Mouse (Mus musculus): Measurements from ENCODE around the gene Mex3a. TPM values are rescaled to one million over a fixed set of nuclear protein-coding genes. Genes with fewer than 3 reads are reported as not detected.

Mex3a gene
- polyA plus RNA-seq, 1 experiment from 2014 or later, result 28.6 TPM

DNA sequence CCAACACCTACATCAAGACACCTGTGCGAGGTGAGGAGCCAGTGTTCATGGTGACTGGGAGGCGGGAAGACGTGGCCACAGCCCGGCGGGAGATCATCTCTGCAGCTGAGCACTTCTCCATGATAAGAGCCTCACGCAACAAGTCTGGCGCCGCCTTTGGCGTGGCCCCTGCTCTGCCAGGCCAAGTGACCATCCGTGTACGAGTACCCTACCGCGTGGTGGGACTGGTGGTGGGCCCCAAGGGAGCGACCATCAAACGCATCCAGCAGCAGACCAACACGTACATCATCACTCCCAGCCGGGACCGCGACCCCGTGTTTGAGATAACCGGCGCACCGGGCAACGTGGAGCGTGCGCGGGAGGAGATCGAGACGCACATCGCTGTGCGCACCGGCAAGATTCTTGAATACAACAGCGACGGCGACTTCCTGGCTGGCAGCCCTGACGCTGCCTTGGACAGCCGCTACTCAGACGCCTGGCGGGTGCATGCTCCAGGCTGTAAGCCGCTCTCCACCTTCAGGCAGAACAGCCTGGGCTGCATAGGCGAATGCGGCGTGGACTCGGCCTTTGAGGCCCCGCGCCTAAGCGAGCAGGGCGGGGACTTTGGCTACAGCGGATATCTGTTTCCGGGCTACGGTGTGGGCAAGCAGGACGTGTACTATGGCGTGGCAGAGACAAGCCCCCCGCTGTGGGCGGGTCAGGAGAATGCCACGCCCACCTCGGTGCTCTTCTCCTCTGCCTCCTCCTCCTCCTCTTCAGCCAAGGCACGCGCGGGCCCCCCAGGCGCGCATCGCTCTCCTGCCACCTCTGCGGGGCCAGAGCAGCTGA, 4.1 kb downstream of the Mex3a start:
- Histone ChIP-seq H3K4me3 (ENCODE audit: low read depth, low read length) (peak overlapping the region; percentile 60), H3K4me1 (ENCODE audit: control insufficient read depth, insufficient read depth, low read length) (peaks cover 58% of the 10 kb centered on the region), H3K9ac (ENCODE audit: low read depth, low read length) (peak overlapping the region; percentile 51), H3K36me3 (ENCODE audit: control insufficient read depth, insufficient read depth, low read length) (peaks cover 28% of the 10 kb centered on the region), H3K9me3 (replicated peaks; ENCODE audit: control insufficient read depth, low read length, poor library complexity, severe bottlenecking) (no peaks in the 10 kb centered on the region), H3K4me2 (ENCODE audit: low read length) (peak overlapping the region; percentile 93), H3K27ac (ENCODE audit: low read length) (peak overlapping the region; percentile 23; the same call in 1 of the 2 replicates), H3K27me3 (ENCODE audit: control insufficient read depth, insufficient read depth, low read depth, low read length) (no peaks in the 10 kb centered on the region)
- WGBS, result 3% methylated on average over 63 of the region's 64 CpGs
- ATAC-seq, result no peak

DNA sequence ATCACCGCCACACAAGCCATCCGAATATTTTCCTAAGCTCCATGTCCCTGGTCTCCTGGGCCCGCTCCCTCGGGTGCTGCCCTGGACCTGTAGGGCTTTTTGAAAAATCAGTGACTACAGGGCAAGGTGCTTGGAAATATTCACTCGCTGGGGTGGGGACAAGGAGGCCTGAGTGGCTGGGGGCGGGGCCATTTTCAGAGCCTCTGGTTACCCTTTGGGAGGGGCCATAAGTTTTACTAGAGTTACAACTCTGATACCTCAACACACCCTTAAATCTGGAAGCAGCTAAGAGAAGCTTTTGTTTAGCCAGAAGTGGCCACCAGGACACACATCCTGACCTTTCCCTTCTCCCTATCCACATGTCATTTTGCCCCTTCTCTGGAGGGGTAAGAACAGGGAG, 5.0 kb downstream of the Mex3a start:
- peak overlapping the region; percentile 93; the same call in 1 of the 2 replicates for H3K4me2 ChIP-seq (ENCODE audit: low read length)
- 0 out of 2 replicates have a peak overlapping the region, but pooled peaks have one; percentile 9 for H3K27ac ChIP-seq (ENCODE audit: low read length)
- H3K36me3 ChIP-seq (ENCODE audit: control insufficient read depth, insufficient read depth, low read length), result peaks cover 28% of the 10 kb centered on the region
- peaks cover 61% of the 10 kb centered on the region for H3K4me1 ChIP-seq (ENCODE audit: control insufficient read depth, insufficient read depth, low read length)
- H3K9ac ChIP-seq (ENCODE audit: low read depth, low read length), result peak overlapping the region; percentile 51
- WGBS, result 56% methylated on average over 6 of the region's 6 CpGs
- H3K4me3 ChIP-seq (ENCODE audit: low read depth, low read length), result no peak overlapping the region; the same call in 1 of the 2 replicates
- H3K9me3 ChIP-seq (replicated peaks; ENCODE audit: control insufficient read depth, low read length, poor library complexity, severe bottlenecking), result no peaks in the 10 kb centered on the region
- no peak for ATAC-seq
- H3K27me3 ChIP-seq (ENCODE audit: control insufficient read depth, insufficient read depth, low read depth, low read length), result no peaks in the 10 kb centered on the region

DNA sequence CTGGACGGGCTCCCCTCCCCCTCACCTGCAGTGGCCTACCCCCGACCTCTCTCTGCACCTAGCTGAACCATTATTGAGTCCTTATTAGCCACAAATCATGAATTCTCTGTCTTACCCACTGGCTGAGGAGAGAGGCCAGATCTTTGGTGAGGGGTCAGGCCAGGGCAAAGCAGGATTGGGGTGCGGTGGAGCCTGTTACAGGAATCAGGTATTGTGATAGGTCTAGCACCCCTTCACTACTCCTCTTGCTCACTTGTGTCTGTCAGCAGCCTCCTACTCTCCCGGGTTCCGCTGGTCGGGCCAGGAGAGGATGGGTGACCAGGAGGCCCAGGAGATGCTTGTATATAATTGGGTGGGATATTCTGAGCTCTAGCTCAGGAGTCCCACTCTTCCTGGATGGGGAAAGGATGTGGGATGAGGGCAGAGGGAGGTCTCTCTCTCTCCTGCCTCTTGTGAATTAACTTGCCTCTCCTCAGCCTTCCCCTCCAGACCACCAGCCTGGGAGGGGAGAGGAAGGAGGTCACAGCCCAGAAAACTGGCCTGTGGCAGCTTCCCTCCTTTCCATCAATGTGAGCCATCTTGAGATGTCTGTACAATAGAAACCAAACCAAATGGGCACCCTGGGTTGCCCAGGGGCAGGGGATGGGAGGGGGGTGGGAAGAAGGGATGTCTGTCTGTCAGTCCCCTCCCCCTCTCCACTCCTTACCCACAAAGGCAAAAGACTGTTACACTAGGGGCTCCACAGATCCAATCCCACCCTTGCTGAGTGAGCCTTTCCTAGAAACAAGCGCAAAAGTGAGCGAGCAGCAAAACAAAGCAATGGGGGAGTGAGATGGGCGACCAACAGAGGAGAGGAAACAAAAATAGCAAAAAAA, 6.3 kb downstream of the Mex3a start:
- Histone ChIP-seq H3K36me3 (ENCODE audit: control insufficient read depth, insufficient read depth, low read length) (peaks cover 28% of the 10 kb centered on the region), H3K4me1 (ENCODE audit: control insufficient read depth, insufficient read depth, low read length) (peaks cover 61% of the 10 kb centered on the region), H3K4me3 (ENCODE audit: low read depth, low read length) (no peak overlapping the region), H3K27ac (ENCODE audit: low read length) (peak overlapping the region; percentile 53), H3K27me3 (ENCODE audit: control insufficient read depth, insufficient read depth, low read depth, low read length) (no peaks in the 10 kb centered on the region), H3K9ac (ENCODE audit: low read depth, low read length) (no peak overlapping the region), H3K4me2 (ENCODE audit: low read length) (no peak overlapping the region), H3K9me3 (replicated peaks; ENCODE audit: control insufficient read depth, low read length, poor library complexity, severe bottlenecking) (no peaks in the 10 kb centered on the region)
- 15% methylated on average over 9 of the region's 9 CpGs for WGBS
- ATAC-seq, result no peak

DNA sequence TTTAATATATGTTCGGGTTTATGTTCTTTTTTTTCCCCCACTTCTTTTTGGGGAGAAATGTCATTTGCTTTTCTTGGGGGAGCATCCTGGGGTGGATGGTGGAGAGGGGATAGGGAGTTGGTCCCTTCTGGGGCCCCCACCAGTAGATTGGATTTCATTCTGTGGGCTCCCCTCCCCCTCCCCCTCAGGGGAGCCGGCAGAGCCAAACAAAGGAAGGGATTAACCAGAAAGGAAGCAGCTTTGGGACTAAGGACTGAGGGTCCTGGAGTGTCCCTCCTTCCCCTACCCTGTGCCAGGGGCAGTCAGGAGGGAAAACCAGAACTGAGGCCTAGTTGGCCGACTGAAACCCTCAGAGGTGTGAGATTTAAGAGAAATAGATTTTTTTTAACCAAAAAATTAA, 7.2 kb downstream of the Mex3a start:
- Histone ChIP-seq H3K27me3 (ENCODE audit: control insufficient read depth, insufficient read depth, low read depth, low read length) (no peaks in the 10 kb centered on the region), H3K36me3 (ENCODE audit: control insufficient read depth, insufficient read depth, low read length) (peaks cover 28% of the 10 kb centered on the region), H3K4me3 (ENCODE audit: low read depth, low read length) (no peak overlapping the region), H3K4me1 (ENCODE audit: control insufficient read depth, insufficient read depth, low read length) (peaks cover 59% of the 10 kb centered on the region), H3K9ac (ENCODE audit: low read depth, low read length) (no peak overlapping the region), H3K4me2 (ENCODE audit: low read length) (no peak overlapping the region), H3K9me3 (replicated peaks; ENCODE audit: control insufficient read depth, low read length, poor library complexity, severe bottlenecking) (no peaks in the 10 kb centered on the region), H3K27ac (ENCODE audit: low read length) (peak overlapping the region; percentile 53; the same call in 1 of the 2 replicates)
- ATAC-seq, result no peak
- 1% methylated on average over 3 of the region's 3 CpGs for WGBS

DNA sequence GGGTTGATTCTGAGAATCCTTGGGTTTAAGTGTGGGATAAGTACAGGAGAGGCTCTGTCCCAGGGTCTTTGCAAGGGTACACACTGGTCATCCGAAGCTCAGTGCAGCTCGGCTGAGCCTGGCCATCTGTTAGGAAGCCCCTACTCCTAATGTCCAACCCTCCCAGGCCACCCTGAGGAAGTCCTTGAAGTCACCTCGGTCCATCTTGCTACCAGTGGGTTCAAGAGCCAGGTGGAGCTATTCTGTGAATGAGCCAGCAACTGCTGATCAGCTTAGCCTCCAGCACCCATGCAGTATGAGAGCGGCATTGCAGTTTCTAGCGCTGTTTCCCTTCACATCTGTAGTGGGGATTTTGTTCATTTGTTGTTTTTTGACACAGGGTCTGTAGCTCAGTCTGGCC, 7.9 kb downstream of the Mex3a start:
- peaks cover 52% of the 10 kb centered on the region for H3K4me1 ChIP-seq (ENCODE audit: control insufficient read depth, insufficient read depth, low read length)
- peaks cover 28% of the 10 kb centered on the region for H3K36me3 ChIP-seq (ENCODE audit: control insufficient read depth, insufficient read depth, low read length)
- ATAC-seq, result no peak
- no peak overlapping the region for H3K9ac ChIP-seq (ENCODE audit: low read depth, low read length)
- no peaks in the 10 kb centered on the region for H3K9me3 ChIP-seq (replicated peaks; ENCODE audit: control insufficient read depth, low read length, poor library complexity, severe bottlenecking)
- H3K4me2 ChIP-seq (ENCODE audit: low read length), result no peak overlapping the region
- peak overlapping the region; percentile 59; the same call in 1 of the 2 replicates for H3K27ac ChIP-seq (ENCODE audit: low read length)
- no peak overlapping the region for H3K4me3 ChIP-seq (ENCODE audit: low read depth, low read length)
- H3K27me3 ChIP-seq (ENCODE audit: control insufficient read depth, insufficient read depth, low read depth, low read length), result no peaks in the 10 kb centered on the region
- WGBS, result 38% methylated on average over 5 of the region's 5 CpGs

DNA sequence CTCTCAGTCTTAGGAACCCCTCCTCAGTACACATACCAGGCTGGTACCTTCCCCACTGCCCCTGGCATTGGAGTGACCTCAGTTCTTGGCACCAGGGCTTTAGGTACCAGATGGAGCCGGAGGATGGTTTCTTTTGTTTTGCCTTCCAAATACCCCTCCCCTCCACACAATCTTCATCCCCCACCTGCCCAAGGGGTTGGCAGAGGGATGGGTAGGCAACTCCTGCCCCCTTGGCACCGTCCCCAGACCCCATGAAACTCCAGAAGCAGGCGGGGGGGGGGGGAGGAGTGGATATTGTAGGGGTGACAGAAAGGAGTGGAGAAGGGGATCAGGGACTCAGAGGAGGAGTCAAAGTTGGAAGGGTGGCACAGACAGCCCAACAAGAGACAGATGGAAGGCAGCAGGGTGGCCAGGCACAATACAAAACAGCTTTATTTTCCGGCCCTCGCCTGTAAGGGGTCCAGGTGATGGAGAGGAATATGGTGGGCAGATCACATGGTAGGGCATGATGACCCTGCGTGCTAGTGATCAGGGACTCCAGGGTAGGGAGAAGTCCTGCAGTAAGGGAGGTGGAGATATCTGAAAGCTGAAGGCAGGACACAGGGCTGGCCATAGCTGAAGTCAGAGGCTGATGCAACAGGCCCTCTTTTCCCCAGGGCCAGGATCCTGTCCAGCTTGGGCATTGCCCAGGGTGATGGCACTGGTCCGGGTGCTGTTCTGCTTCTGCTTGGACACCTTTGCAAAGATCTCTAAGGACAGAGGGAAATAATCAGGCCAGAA, 9.6 kb downstream of the Mex3a start:
- Histone ChIP-seq H3K27ac (ENCODE audit: low read length) (0 out of 2 replicates have a peak overlapping the region, but pooled peaks have one; percentile 24), H3K4me1 (ENCODE audit: control insufficient read depth, insufficient read depth, low read length) (peaks cover 35% of the 10 kb centered on the region), H3K4me2 (ENCODE audit: low read length) (no peak overlapping the region), H3K27me3 (ENCODE audit: control insufficient read depth, insufficient read depth, low read depth, low read length) (no peaks in the 10 kb centered on the region), H3K9me3 (replicated peaks; ENCODE audit: control insufficient read depth, low read length, poor library complexity, severe bottlenecking) (no peaks in the 10 kb centered on the region), H3K36me3 (ENCODE audit: control insufficient read depth, insufficient read depth, low read length) (peaks cover 21% of the 10 kb centered on the region), H3K4me3 (ENCODE audit: low read depth, low read length) (no peak overlapping the region), H3K9ac (ENCODE audit: low read depth, low read length) (no peak overlapping the region)
- WGBS, result 44% methylated on average over 7 of the region's 7 CpGs
- 0 out of 2 replicates have a peak, but pooled peaks have one; percentile 29 for ATAC-seq

DNA sequence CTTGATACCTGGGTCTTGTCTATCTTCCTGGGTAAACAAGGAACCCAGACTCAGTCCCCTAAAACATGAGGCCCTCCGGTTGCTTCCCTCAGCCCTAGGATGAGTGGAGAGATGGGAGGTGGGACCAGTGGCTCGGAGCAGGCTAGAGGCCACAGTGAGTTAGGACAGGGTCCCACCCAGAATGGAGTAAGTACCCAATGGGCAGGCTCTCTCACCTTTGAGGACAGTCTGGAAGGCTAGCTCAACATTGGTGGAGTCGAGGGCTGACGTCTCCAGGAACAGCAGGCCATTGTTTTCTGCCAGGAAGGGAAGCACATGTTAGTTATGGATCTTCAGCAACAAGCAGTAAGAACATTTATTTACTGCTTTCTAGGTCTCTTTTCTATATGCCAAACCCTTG, 10.3 kb downstream of the Mex3a start:
- Histone ChIP-seq H3K4me2 (ENCODE audit: low read length) (no peak overlapping the region), H3K9me3 (replicated peaks; ENCODE audit: control insufficient read depth, low read length, poor library complexity, severe bottlenecking) (no peaks in the 10 kb centered on the region), H3K27ac (ENCODE audit: low read length) (no peak overlapping the region), H3K27me3 (ENCODE audit: control insufficient read depth, insufficient read depth, low read depth, low read length) (no peaks in the 10 kb centered on the region), H3K4me3 (ENCODE audit: low read depth, low read length) (no peak overlapping the region), H3K4me1 (ENCODE audit: control insufficient read depth, insufficient read depth, low read length) (peaks cover 28% of the 10 kb centered on the region), H3K9ac (ENCODE audit: low read depth, low read length) (no peak overlapping the region), H3K36me3 (ENCODE audit: control insufficient read depth, insufficient read depth, low read length) (peaks cover 14% of the 10 kb centered on the region)
- 82% methylated on average over 4 of the region's 4 CpGs for WGBS
- ATAC-seq, result no peak

DNA sequence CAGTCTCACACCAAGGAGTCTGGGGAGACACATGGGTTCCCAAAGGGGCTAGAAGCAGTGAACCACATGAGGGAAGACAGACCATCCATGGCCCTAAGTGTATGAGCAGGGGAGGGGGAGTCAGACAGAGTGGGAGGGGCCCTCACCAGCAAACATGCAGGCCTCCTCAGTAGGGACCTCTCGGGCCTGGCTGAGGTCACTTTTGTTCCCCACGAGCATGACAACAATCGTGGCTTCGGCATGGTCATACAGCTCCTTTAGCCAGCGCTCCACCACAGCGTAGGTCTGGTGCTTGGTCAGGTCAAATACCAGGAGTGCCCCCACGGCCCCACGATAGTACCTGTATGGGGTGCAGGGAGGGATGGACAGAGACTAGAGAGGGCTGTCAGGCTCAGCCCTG, 11.0 kb downstream of the Mex3a start:
- Histone ChIP-seq H3K4me2 (ENCODE audit: low read length) (no peak overlapping the region), H3K4me3 (ENCODE audit: low read depth, low read length) (no peak overlapping the region), H3K36me3 (ENCODE audit: control insufficient read depth, insufficient read depth, low read length) (peaks cover 9% of the 10 kb centered on the region), H3K9me3 (replicated peaks; ENCODE audit: control insufficient read depth, low read length, poor library complexity, severe bottlenecking) (no peaks in the 10 kb centered on the region), H3K27ac (ENCODE audit: low read length) (no peak overlapping the region), H3K9ac (ENCODE audit: low read depth, low read length) (no peak overlapping the region), H3K27me3 (ENCODE audit: control insufficient read depth, insufficient read depth, low read depth, low read length) (no peaks in the 10 kb centered on the region), H3K4me1 (ENCODE audit: control insufficient read depth, insufficient read depth, low read length) (peaks cover 22% of the 10 kb centered on the region)
- ATAC-seq, result no peak
- WGBS, result 81% methylated on average over 8 of the region's 8 CpGs

Measured in midbrain, embryonic 16.5 days (tissue).